Mouse (Mus musculus): ENCODE results near the gene Cacna1h.

GRCm38 (mm10) chr17:25450329-25450728 is 16.7 kb upstream of the Cacna1h start:
- TF ChIP-seq CTCF (IDR thresholded peaks at IDR 0.05; ENCODE audit: low read depth, low read length) (no peak), POLR2A (IDR thresholded peaks at IDR 0.05; ENCODE audit: insufficient read depth, low read length) (no peak), EP300 (IDR thresholded peaks at IDR 0.05; ENCODE audit: insufficient read depth, low read depth, low read length) (no peak)

Measured in ES-Bruce4 (cell line).